Mouse (Mus musculus): ENCODE measurements at regions not wholly inside any gene's neighbourhood (a gene's known extent, or its start where the extent isn't known, plus 50 kb on each side); places are given as distances from the start of the nearest gene placed in this dataset.

- TF ChIP-seq CTCF (IDR thresholded peaks at IDR 0.05; ENCODE audit: low read depth) (no peak), EP300 (IDR thresholded peaks at IDR 0.05; ENCODE audit: low read depth) (no peak)
These were observed 58.8 kb upstream of the Acsl1 start for GRCm38 (mm10) chr8:46411877-46412625.

Measured in liver, embryonic 14.5 days (tissue).